Mouse (Mus musculus): ENCODE measurements around the gene Gm5129.

Gene Gm5129

GRCm38 (mm10) chr5:29725369-29725768 is 10.4 kb downstream of the Gm5129 start:
- no peak for DNase-seq (ENCODE audit: low read depth)

- DNase-seq (ENCODE audit: low read depth): no peak
Measured at GRCm38 (mm10) chr5:29721159-29721558, 14.6 kb downstream of the Gm5129 start.

GRCm38 (mm10) chr5:29712906-29713305 is 22.8 kb downstream of the Gm5129 start:
- DNase-seq (ENCODE audit: low read depth): no peak

DNA sequence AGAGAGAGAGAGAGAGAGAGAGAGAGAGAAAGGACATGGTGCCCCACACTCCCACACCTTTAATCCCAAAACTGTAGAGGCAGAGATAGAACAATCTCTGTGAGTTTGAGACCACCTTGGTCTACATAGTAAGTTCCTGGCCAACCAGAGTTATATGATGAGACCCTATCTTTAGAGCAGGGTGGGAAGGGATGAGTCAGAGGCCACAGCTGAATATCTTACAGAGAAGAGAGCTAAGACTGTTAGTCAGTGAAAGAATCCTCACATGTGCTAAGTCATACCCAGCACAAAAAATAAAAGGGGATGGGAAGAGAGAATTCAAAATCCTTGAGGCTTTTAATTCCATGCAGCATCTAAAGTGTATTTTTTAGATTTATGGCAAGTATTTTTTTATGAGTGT is 24.1 kb downstream of the Gm5129 start:
- DNase-seq (ENCODE audit: low read depth): peak; percentile 55

DNA sequence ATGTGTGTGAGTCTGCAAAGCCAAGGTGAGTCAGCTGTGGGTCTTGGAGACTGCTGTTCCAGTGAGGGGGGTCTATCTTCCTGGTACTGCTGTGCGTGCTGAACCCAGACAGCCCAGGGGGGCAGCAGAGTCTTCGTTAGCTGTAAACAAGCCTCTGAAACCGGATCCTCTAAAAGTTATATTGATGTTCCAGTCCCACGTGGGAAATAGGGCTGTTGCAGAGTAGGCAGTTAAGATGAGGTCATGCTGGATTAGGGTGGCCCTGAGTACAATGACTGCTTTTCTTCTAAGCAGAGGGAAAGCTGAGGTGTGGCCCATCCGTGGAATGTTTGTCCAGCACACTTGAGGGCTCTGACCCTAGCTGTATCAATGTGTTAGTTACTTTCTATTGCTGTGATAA is 27.5 kb downstream of the Gm5129 start:
- no peak for DNase-seq (ENCODE audit: low read depth)

GRCm38 (mm10) chr5:29707241-29707640 is 28.5 kb downstream of the Gm5129 start:
- DNase-seq (ENCODE audit: low read depth): no peak

DNA sequence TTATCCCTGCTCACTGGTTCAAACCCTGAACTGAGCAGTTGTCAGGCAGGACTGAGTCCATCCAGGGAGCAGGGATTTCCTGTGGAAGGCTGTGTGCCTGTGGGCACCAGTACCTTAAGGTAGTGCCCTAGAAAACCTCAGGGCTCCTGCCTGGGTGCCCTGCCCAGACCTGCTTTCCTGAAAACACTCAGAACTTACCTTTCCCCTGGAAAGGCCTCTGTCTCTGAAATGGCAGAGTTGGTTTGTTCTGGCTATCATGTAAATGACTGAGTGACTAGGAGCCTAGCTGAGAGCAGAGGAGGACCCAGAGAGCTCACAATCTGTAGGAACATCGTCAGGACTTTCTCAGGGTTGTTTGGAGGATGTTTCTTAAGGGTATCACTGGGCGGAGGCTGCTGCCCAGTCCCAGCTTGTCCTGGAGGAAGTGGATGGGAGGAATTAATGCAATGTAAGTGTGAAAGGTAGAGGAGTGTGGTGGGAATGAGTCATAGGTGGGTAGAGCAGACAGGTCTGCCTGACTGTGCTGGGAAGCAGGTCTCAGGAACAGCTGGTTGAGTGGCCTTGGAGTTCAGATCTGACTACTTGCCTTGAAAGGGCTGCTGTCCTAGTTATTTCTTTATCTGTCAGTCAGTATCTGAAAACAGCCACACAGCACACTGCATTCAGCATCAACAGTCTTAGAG is 36.1 kb downstream of the Gm5129 start:
- DNase-seq (ENCODE audit: low read depth): no peak

DNA sequence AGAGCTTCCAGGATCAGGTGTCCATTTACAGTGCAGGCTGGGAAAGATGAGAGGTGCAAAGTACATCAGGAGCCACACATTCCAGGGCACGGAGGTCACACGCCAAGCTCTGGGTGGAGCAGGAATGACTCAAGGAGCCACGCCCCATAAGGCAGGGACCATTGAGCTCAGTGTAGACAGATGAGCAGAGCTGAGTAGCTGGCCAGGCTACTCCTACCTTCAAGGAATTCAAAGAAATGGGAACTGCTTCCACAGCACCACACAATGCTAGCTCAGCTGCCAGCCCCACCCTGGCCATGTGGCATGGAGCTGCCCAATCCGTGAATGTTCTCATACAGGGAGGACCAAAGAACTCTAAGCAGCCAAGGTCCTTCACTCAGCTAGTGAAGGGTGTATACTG is 37.2 kb downstream of the Gm5129 start:
- no peak for DNase-seq (ENCODE audit: low read depth)

- peak; percentile 84 for DNase-seq (ENCODE audit: low read depth)
Measured at GRCm38 (mm10) chr5:29688352-29688751, 47.4 kb downstream of the Gm5129 start.

DNA sequence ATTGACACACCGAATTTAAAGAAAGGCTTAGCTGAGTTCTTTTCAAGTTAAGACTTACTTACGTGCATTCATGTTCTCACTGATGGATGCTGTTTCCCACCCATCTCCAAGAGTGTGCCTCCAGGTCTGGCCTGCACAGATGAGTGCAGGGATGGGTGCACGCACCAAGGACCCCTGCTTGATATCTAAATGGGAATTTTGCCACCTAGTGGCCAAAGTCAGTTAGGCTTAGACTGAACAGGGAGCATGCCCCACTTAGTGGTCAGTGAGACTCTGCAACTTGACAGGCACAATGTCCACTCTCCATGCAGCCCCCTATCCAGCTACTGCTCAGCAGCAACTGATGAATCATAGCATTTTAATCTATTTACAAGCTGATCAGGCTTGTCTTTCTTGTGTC is 48.1 kb downstream of the Gm5129 start:
- peak; percentile 65 for DNase-seq (ENCODE audit: low read depth)
